Mouse (Mus musculus) thymus, adult 2 months (tissue): ENCODE data around the gene Slc9a2. TPM values are rescaled to one million over a fixed set of nuclear protein-coding genes. Genes with fewer than 3 reads are reported as not detected.

Experiments
- DNase-seq: peaks from one replicate; pipeline ENCODE4 v3.0.0; 2021
- H3K27ac ChIP-seq: fragments of 200-500 bp; 2 replicates; pipeline ENCODE4 v1.5.1; 2012; ENCODE audit warnings: low read length, control low read depth; ENCODE audit not compliant: control insufficient read depth, insufficient read depth
- H3K27me3 ChIP-seq: fragments of 200-500 bp; 2 replicates; pipeline ENCODE4 v1.6.1; 2012; ENCODE audit warnings: mild to moderate bottlenecking, low read length, moderate library complexity, mixed read lengths; ENCODE audit not compliant: control insufficient read depth, insufficient read depth
- H3K36me3 ChIP-seq: fragments of 200-500 bp; 2 replicates; pipeline ENCODE4 v1.6.1; 2012; ENCODE audit warnings: mild to moderate bottlenecking, low read length, moderate library complexity; ENCODE audit not compliant: control insufficient read depth, insufficient read depth
- H3K4me1 ChIP-seq: fragments of 200-500 bp; replicated peaks from 2 replicates; pipeline ENCODE4 v1.6.1; 2012; ENCODE audit warnings: low read length; ENCODE audit not compliant: control insufficient read depth, insufficient read depth
- H3K4me3 ChIP-seq: fragments of 200-500 bp; 2 replicates; pipeline ENCODE4 v1.5.1; 2012; ENCODE audit warnings: mild to moderate bottlenecking, low read length, control low read depth, moderate library complexity; ENCODE audit not compliant: control insufficient read depth, insufficient read depth
- CTCF ChIP-seq: fragments of 200-500 bp; IDR thresholded peaks from 2 replicates; pipeline ENCODE4 v1.5.1; 2012; ENCODE audit warnings: mild to moderate bottlenecking, control low read depth, low read length, moderate library complexity, borderline replicate concordance; ENCODE audit not compliant: control insufficient read depth, poor library complexity, insufficient read depth; ENCODE audit errors: extremely low read depth
- POLR2A ChIP-seq: fragments of 200-500 bp; IDR thresholded peaks from 2 replicates; pipeline ENCODE4 v1.6.1; 2012; ENCODE audit warnings: mild to moderate bottlenecking, low read length, control low read depth, moderate library complexity; ENCODE audit not compliant: control insufficient read depth, poor library complexity, insufficient read depth; ENCODE audit errors: extremely low read depth
- WGBS: fragments of 180-500 bp; shearing (Covaris S2); methylation state at CpG from one replicate; pipeline ENCODE4 v1.1.7; 2018; 5-methylcytosine and 5-hydroxymethylcytosine counted together
- polyA plus RNA-seq: library from polyadenylated mRNA; depleted of rRNA; stranded (reverse); fragments of >200 nt; gene quantifications from 2 replicates; pipeline ENCODE4 v1.2.3, GENCODE M21; 2012; rRNA removed

Slc9a2 gene
- polyA plus RNA-seq, 1 experiment: 7.8 TPM

- no peak for TF ChIP-seq CTCF
- TF ChIP-seq POLR2A: no peak
- Histone ChIP-seq H3K36me3 (no peaks in the 10 kb centered on the region), H3K4me1 (no peaks in the 10 kb centered on the region), H3K4me3 (no peak overlapping the region), H3K27me3 (no peaks in the 10 kb centered on the region), H3K27ac (no peak overlapping the region)
- 74% methylated on average over 16 of the region's 16 CpGs for WGBS
- no peak for DNase-seq
Observed at GRCm38 (mm10) chr1:40815071-40815845, 134.9 kb downstream of the Slc9a2 start.

Other genes with a start within 250 kb of the Slc9a2 start
- gene Il18r1, start 215.0 kb upstream of the Slc9a2 start, polyA plus RNA-seq: 2.5 and 2.7 TPM in 2 replicates
- gene Il18rap, start 165.2 kb upstream of the Slc9a2 start, polyA plus RNA-seq: 0.40 and 0.67 TPM in 2 replicates
- gene Slc9a4, start 100.5 kb upstream of the Slc9a2 start, polyA plus RNA-seq: 0.68 and 0.80 TPM in 2 replicates
- 1.5 and 1.8 TPM in 2 replicates for gene Mfsd9, start 110.1 kb downstream of the Slc9a2 start, polyA plus RNA-seq
- gene Tmem182, start 125.0 kb downstream of the Slc9a2 start, polyA plus RNA-seq: 0.79 and 3.4 TPM in 2 replicates